Mouse (Mus musculus): ENCODE results near the gene Cic.

The Cic gene

DNA sequence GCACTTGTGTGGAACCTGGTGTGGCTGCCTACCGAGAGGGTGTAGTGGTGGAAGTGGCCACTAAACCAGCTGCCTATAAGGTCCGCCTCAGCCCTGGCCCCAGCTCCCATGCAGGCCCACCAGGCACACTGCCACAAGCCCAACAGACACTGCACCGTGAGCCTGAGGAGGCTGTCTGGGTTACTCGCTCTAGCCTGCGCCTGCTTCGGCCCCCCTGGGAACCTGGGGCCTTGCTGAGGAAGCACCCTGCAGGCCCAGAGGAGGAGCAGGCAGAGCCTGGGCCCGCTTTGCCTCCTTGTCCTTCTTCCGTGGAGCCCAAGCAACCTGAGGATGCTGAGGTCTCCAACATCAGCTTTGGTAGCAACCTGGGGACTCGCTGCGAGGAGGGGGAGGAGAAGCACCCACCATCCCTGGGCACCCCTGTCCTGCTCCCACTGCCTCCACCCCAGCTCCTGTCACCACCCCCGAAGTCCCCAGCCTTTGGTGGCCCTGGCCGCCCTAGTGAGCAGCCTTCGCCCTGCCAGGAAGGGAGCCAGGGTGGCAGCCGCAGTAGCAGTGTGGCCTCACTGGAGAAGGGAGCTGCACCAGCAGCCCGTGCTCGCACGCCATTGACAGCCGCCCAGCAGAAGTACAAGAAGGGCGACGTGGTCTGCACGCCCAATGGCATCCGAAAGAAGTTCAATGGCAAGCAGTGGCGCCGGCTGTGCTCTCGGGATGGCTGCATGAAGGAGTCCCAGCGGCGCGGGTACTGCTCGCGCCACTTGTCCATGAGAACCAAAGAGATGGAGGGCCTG lies 4.3 kb downstream of the Cic start:
- POLR2A ChIA-PET = interaction anchor here in 3 of 4 experiments (0.9 to 2.7 kb wide), 14 partner anchors 8 to 84 kb away, joined by 3 to 7 read pairs (median 4); partner anchors contain the start of genes Gsk3a (in 1 of the 3), Pafah1b3 (in 1 of the 3) and Prr19 (in 1 of the 3)
- CTCF ChIA-PET = no interaction called here

DNA sequence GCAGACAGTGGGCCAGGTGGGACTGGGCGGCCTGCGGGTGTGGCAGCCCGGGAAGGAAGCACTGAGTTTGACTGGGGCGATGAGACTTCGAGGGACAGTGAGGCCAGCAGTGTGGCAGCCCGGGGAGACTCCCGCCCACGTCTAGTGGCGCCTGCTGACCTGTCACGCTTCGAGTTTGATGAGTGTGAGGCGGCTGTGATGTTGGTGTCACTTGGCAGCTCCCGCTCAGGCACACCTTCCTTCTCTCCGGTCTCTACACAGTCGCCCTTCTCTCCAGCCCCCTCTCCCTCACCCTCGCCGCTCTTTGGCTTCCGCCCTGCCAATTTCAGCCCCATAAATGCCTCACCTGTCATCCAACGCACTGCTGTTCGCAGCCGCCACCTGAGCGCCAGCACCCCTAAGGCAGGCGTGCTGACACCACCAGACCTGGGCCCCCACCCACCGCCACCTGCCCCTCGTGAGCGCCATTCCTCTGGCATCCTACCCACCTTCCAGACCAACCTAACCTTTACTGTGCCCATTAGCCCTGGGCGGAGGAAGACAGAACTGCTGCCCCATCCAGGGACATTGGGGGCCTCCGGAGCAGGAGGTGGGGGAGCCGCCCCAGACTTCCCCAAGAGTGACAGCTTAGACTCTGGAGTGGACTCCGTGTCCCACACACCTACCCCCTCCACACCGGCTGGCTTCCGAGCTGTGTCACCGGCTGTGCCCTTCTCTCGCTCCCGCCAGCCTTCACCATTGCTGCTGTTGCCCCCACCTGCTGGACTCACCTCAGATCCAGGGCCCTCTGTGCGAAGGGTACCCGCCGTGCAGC lies 5.1 kb downstream of the Cic start:
- CTCF ChIA-PET = interaction anchor here in 2 of 4 experiments (0.5 to 1.0 kb wide), 2 partner anchors 9 to 132 kb away, joined by 3 to 4 read pairs; no protein-coding TSS in a partner anchor
- POLR2A ChIA-PET = interaction anchor here in 3 of 4 experiments (0.9 to 5.9 kb wide), 15 partner anchors 9 to 85 kb away, joined by 3 to 43 read pairs (median 4); partner anchors contain the start of genes Gsk3a (in 1 of the 3) and Pafah1b3 (in 1 of the 3)

DNA sequence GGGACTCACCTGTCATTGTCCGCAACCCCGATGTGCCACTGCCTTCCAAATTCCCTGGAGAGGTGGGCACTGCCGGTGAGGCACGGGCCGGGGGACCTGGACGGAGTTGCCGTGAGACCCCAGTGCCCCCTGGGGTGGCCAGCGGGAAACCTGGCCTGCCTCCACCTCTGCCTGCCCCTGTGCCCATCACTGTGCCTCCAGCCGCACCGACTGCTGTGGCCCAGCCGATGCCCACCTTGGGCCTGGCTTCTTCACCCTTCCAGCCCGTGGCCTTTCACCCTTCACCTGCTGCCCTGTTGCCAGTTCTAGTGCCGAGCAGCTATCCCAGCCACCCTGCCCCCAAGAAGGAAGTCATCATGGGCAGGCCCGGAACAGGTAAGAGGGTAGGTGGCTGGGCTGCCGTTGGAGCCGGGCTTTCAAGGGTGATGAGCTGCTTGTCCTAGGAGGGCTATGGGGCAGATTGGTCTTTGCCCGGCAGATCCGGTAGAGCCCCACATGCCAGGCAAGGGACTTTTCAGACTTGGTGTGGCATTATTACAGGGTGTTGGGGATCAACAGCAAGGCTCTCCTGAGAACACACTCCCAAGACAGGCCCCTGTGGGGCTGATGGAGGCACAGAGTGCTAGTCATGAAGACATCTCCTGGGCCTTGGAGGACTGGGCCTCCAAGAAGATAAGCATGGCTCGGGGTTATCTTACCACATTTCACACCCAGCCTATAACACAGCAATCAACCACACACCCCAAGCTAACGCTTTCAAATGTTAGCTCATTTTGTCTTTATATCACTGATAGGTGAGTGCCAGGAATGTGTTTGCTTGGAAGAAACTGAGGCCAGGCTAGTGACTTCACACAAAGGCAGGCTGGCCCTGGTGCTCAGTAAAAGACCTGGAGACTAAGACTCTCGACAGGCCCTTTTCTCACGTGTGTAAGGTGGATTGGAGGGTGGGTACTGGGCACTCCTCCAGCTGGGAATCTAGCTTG lies 6.0 kb downstream of the Cic start:
- ChIA-PET CTCF (interaction anchor here in 1 of 4 experiments (1.0 kb wide), 1 partner anchor 10 kb away, joined by 3 read pairs; no protein-coding TSS in a partner anchor), POLR2A (interaction anchor here in 2 of 4 experiments (0.8 to 5.9 kb wide), 9 partner anchors 9 to 52 kb away, joined by 3 to 43 read pairs (median 5); partner anchors contain the start of genes Gsk3a (in 1 of the 2) and Zfp526 (in 1 of the 2))

DNA sequence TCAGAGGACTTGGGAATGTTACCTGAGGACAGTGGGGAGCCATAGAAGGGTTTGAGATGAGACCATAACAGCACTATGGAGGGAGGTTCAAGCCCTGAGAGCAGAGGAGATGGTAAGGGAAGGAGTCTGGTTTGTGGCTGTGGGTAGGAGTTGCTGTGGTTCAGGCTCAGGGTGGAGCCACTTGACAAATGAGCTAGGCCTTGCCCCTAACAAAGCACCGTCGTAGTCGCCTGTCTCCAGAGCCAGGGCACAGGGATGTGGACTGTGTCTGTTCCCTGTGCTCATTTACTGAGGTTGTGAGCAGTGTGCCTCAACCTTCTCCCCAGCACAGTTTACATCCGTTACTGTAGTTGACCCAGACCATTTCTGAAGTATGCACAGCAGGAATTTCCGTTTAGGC lies 7.1 kb downstream of the Cic start:
- ChIA-PET CTCF (interaction anchor here in 2 of 4 experiments (0.6 to 1.0 kb wide), 2 partner anchors 60 to 205 kb away, joined by 3 to 6 read pairs; no protein-coding TSS in a partner anchor), POLR2A (interaction anchor here in 3 of 4 experiments (0.6 to 6.1 kb wide), 13 partner anchors 9 to 777 kb away, joined by 3 to 63 read pairs (median 6); partner anchors contain the start of gene Gsk3a (in 1 of the 3))

DNA sequence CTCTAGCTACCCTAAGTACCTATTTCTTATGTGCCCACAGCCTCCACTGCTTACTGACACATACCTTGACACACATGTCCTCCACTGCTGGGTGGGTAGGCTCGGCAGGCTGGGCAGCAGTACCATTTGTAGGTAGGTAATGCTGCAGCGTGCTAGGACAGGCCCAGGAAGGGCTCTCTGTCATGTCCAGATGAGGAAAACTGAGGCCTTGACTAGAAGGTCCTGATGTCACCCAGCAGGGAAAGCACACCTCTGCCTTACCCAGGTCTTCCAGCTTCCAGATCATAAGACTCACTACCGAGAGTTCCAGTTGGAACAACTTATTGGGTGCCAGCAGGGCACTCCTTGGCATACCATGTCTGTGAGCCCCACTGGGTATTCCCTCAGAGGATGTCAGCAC lies 7.5 kb downstream of the Cic start:
- CTCF ChIA-PET = interaction anchor here in 2 of 4 experiments (0.6 to 1.4 kb wide), 4 partner anchors 20 to 204 kb away, joined by 3 to 6 read pairs (median 4); no protein-coding TSS in a partner anchor
- POLR2A ChIA-PET = interaction anchor here (0.6 to 6.1 kb wide), 16 partner anchors 7 to 777 kb away, joined by 3 to 68 read pairs (median 8); partner anchors contain the start of genes Cic (in 2 of the 4) and Gsk3a (in 1 of the 4)

DNA sequence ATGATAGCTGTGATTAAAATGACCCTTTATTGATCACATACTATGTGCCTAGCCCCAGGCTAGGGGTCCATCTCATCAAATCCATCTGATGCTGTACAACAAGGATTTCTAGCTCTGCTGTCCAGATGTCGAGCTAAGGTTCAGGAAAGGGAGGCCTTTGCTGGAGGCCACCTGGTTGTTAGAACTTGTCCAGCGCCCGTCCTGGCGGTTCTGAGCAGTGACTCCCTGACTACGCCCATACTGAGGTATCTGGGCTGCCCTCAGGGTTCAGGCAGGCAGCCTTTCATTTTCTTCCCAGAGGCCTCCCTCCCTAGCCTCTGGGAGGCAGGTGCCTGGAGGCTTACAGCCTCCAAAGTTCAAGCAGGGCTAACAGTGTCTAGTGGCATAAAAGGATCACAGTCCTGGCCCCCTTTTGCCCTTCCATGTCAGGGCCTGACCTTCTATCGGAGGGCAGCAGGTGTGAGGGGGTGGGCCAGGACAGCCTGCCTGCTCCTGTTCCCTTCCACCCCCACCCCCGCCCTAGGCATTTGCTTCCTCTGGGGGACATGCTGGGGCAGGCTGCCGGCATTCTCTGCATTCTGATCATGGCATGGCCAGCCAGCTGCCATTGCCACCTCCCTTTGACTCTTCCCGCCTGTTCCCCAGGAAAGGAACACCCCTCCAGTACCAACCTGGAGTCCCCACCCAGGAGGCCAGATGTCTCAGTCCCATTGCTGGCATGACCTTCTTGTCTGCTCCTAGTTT lies 8.2 kb downstream of the Cic start:
- POLR2A ChIA-PET = interaction anchor here (0.6 to 6.1 kb wide), 26 partner anchors 8 to 386 kb away, joined by 3 to 68 read pairs (median 6); partner anchors contain the start of genes Cic (in 3 of the 4), Gsk3a (in 1 of the 4), Megf8 (in 1 of the 4) and Pafah1b3 (in 1 of the 4)
- CTCF ChIA-PET = interaction anchor here in 2 of 4 experiments (0.7 to 3.0 kb wide), 6 partner anchors 12 to 176 kb away, joined by 3 to 18 read pairs (median 3); no protein-coding TSS in a partner anchor

DNA sequence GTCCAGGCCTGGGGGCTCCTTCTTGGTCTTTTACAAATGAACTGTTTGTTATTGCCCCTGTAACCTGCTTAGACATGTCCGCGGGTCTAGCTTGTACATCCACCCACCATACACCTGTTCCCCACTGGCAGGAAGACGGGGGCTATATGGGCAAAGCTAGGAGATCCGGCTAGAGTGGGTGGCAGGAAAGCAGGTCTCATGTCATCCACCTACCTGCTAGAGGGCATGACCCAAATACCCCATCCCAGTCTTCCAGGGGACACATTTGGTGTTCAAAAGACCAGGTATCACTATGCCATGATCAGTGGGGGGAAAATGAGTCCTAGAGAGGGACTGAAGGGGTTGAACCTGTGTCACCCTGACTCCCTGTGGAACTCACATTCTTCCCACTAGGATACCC lies 9.9 kb downstream of the Cic start:
- ChIA-PET POLR2A (interaction anchor here (0.7 to 6.1 kb wide), 51 partner anchors 9 to 184 kb away, joined by 3 to 68 read pairs (median 4); partner anchors contain the start of genes Cic (in 3 of the 4), Gsk3a (in 3 of the 4), Pafah1b3 (in 3 of the 4) and Dedd2 (in 2 of the 4)), CTCF (interaction anchor here (0.7 to 3.0 kb wide), 30 partner anchors 8 to 172 kb away, joined by 3 to 24 read pairs (median 6); partner anchors contain the start of genes Gsk3a (in 2 of the 4), Zfp526 (in 2 of the 4), Cic (in 1 of the 4) and Dedd2 (in 1 of the 4))

DNA sequence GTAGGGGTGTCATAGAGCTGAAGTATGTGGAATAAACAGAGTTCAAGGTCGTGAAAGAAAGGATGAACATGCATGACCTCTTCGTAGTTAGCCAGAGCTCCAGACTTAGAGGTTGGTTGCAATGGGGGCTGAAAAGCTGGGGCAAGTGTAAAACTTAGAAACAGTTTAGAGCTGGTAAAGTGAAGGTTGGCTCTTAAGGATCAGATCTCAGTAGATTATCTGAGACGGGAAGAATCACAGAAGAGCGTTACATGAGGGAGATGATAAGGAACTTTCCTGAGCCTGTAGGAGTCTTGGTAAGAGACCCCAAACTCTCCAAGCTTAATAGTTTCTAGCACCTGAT lies 10.5 kb downstream of the Cic start:
- CTCF ChIA-PET = interaction anchor here (0.5 to 3.0 kb wide), 57 partner anchors 8 to 878 kb away, joined by 3 to 25 read pairs (median 4); partner anchors contain the start of genes Gsk3a (in 3 of the 4), Cic (in 2 of the 4), Zfp526 (in 2 of the 4) and Dedd2 (in 1 of the 4)
- POLR2A ChIA-PET = interaction anchor here (0.5 to 6.1 kb wide), 76 partner anchors 9 to 624 kb away, joined by 3 to 68 read pairs (median 4); partner anchors contain the start of genes Cic (in 3 of the 4), Gsk3a (in 3 of the 4), Pafah1b3 (in 3 of the 4) and Dedd2 (in 2 of the 4)

DNA sequence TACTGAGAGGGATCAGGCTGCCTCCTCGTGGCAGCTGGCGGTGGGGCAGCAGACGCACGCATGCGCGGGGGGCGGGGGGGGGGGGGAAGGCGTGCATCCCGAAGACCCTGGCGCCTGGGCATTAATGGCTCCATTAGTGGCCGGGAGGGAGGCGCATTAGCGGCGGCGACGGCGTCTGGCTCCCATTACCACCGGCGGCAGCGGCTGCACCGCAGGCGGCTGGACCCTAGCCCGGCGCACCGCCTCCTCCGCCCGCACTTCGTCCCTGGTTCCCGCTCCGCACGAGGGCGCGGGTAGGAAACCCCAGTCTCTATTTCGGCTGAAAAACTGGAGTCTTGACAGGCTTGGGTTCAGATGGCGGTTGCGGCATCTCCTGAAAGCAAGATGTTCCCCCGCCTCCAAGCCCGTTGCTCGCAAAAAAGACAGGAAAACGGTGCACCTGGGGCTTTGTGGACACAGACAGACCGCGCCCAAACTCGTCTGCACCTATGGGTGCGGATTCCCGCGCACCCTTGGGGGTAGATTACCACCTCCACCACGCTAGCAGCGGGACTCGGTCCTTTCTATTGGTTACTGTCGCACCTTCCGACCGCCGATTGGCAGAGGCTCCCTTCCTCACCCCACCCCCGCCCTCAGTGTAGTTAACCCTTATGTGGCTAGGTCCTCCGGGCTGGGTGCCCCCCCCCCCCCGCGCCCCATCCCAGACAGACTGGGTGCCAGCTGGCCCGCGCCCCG lies 11.0 kb downstream of the Cic start:
- ChIA-PET POLR2A (interaction anchor here (0.5 to 6.1 kb wide), 87 partner anchors 8 to 747 kb away, joined by 3 to 68 read pairs (median 4); partner anchors contain the start of genes Cic (in 3 of the 4), Gsk3a (in 3 of the 4), Pafah1b3 (in 3 of the 4) and Dedd2 (in 2 of the 4)), CTCF (interaction anchor here (0.5 to 3.0 kb wide), 57 partner anchors 9 to 879 kb away, joined by 3 to 25 read pairs (median 4); partner anchors contain the start of genes Gsk3a (in 3 of the 4), Cic (in 2 of the 4), Zfp526 (in 2 of the 4) and Dedd2 (in 1 of the 4))

DNA sequence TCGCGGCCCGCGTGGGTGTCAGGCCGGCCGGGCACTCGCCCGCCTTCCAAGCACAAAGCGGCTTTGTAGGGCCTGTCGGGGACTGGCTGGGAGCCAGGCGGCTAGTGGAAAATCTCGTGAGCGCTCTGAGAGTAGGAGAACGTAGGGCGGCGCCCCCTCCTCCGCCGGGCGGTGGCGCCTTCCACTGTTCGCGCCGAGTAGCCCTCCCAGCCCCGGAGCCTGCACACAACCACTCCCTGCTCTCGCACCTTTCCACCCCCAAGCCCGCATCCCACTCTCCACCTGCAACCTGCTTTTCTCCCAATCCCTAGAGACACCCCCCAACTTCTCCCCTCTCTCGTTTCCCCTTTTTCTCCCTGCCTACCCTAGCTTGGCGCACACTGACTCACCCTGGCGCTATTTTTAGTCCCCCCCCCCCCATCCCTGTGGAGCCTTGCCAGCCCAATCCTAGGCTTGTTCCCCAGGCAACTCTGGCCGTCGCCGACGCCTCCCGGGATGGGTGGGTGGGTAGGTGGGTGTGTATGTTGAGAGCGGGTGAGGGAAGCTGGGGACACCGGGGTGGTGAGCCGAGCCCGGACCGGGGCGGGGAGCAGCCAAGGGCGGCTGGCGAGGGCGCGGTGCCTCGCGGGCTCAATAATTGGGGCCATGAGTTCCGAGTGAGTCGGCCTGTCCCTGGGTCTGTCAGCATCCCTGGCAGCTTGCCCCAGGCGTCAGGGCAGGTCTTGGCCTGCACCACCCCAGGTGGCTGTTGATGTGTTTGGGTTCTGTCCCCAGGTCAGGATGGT lies 11.8 kb downstream of the Cic start:
- ChIA-PET CTCF (interaction anchor here in 2 of 4 experiments (0.6 to 2.8 kb wide), 12 partner anchors 9 to 237 kb away, joined by 3 to 12 read pairs (median 4); partner anchors contain the start of genes Cic (in 1 of the 2) and Megf8 (in 1 of the 2)), POLR2A (interaction anchor here (0.5 to 6.1 kb wide), 47 partner anchors 9 to 747 kb away, joined by 3 to 68 read pairs (median 5); partner anchors contain the start of genes Pafah1b3 (in 4 of the 4), Cic (in 3 of the 4), Dedd2 (in 3 of the 4) and Gsk3a (in 2 of the 4))

DNA sequence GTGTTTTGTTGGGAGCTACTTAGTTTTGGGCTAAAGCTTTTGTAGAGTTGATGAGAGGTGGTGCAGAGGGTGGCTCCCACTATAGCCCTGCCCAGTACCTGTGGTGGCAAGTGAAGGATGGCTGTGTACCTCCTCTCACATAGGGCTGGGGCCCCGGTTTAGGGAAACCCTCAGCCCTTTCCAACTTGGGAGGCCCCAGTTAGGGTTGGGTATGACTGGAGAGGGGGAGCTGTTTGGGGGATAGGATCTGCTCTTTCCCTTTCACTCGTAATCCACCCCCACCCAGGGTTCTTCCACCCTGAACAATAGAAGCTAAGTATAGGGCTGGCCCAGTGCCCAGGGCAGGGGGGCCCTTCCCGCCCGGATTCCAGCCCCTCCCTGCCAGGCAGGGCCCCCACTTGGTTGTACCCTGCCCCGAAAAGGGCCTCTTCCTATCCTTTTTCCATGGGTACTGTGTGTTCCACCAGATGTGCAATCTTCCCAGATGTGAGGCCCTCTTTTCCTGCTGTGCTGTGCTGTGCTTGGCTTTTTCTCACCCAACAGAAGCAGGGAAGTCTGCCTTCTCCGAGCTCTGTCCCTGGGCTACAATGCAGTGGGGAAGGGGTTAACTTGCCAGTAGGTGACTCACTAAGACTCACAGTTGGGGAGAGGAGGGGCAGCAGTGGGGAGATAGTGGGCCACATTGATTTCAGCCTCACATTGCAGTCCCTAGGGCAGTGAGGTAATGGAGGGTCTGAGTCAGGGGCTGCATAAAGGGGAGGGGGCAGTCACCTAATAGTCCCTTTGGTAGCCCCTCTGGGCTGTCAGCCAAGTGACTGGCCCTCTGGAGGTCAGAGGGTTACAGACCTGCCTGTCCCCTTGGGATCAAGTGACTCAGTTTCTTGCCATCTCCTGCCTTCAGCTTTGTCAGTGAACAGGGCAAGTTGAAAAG lies 12.6 kb downstream of the Cic start:
- ChIA-PET POLR2A (interaction anchor here (0.5 to 6.1 kb wide), 46 partner anchors 9 to 880 kb away, joined by 3 to 68 read pairs (median 4); partner anchors contain the start of genes Pafah1b3 (in 4 of the 4), Cic (in 3 of the 4), Dedd2 (in 3 of the 4) and Gsk3a (in 1 of the 4)), CTCF (interaction anchor here in 3 of 4 experiments (0.6 to 2.8 kb wide), 14 partner anchors 10 to 186 kb away, joined by 3 to 12 read pairs (median 4); partner anchors contain the start of genes Cic (in 1 of the 3) and Megf8 (in 1 of the 3))

DNA sequence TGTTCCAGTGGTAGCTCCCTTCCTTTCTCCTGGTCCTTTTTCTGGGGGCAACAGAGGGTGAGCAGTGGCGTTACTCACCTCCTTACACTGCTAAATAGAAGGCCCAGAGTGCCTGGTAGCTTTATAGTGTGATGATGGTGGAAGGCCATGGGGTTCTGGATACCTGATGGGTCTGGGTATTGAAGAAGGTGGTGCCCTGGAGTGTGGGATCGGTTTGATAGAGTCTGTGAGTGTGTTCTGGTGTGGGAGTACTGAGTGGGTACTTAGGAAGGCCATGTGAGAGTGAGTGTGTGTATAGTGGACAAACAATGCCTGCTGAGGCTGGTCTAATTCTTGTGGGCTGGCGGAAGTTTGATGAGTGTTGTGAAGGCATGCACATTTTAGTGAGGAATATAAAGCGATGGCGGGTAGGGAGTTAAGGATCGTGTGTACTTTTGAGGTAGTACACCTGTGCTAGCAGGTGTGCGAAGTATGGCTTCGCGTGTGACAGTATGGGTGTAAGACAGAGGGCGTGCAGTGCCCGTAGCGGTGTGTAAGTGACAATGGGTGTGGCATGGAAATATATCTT lies 13.7 kb downstream of the Cic start:
- ChIA-PET POLR2A (interaction anchor here (0.6 to 5.0 kb wide), 11 partner anchors 9 to 881 kb away, joined by 3 to 26 read pairs (median 4); partner anchors contain the start of genes Cic (in 2 of the 4), Dedd2 (in 1 of the 4), Gsk3a (in 1 of the 4) and Smg9 (in 1 of the 4)), CTCF (interaction anchor here in 2 of 4 experiments (1.0 to 1.1 kb wide), 2 partner anchors 14 to 43 kb away, joined by 3 to 4 read pairs; partner anchors contain the start of gene Cic (in 1 of the 2))

All from embryonic stem cell, embryonic (primary cell).